Comparison of ENCODE assay signal across 9 mouse cellular contexts in genomic region chrX:8732907-8733306, GRCm38 (mm10). TPM values are rescaled to one million over a fixed set of nuclear protein-coding genes. Genes with fewer than 3 reads are reported as not detected.
DNase-seq lines count a peak whose midpoint lies in the region; ATAC-seq and TF ChIP-seq lines count a peak whose summit lies in the region.
"Had no signal": no experiment of that assay in that cellular context is flagged by ENCODE, and none has a peak within 500 bp of the region (broad histone marks: within the 10 kb centered on the region; RNA-seq: fewer than 3 reads in every experiment).

No protein-coding gene starts in this region.

- H3K27ac ChIP-seq in hindbrain, postnatal 0 days = no peak overlapping the region
- no peak overlapping the region for H3K27ac ChIP-seq in hindbrain, embryonic 13.5 days
- no peak overlapping the region for H3K27ac ChIP-seq in CH12.LX (ENCODE audit: insufficient read depth, low read depth)
- no peak overlapping the region for H3K27ac ChIP-seq in embryonic facial prominence, embryonic 10.5 days (replicated peaks)
- H3K27ac ChIP-seq in left cerebral cortex, adult 2 months = no peak overlapping the region
- H3K27ac ChIP-seq: limb, embryonic 13.5 days had no signal

- no peak for TF ChIP-seq POLR2A in CH12.LX (IDR thresholded peaks at IDR 0.05; ENCODE audit: low read depth, low read length)

- DNase-seq in hindbrain, postnatal 0 days (ENCODE audit: low spot score) = peak; percentile 39
- peak; percentile 72 for DNase-seq in CH12.LX (ENCODE audit: extremely low read depth)
- DNase-seq in WW6 (ENCODE audit: low read depth, low spot score) = peak; percentile 34
- peak; percentile 7 for DNase-seq in embryonic facial prominence, embryonic 10.5 days (ENCODE audit: low spot score)
- peak; percentile 21 to 23 for DNase-seq in left cerebral cortex, adult 2 months (ENCODE audit: extremely low spot score in 1 of 2, low spot score in 2 of 2)
- peak; percentile 5 for DNase-seq in thymus, postnatal 4 days
- no peak for DNase-seq in gastrocnemius, postnatal 36 days

- H3K4me3 ChIP-seq in hindbrain, postnatal 0 days (ENCODE audit: low read length) = no peak overlapping the region
- H3K4me3 ChIP-seq in hindbrain, embryonic 13.5 days = no peak overlapping the region
- H3K4me3 ChIP-seq in CH12.LX (replicated peaks in 1 of 3; ENCODE audit: low read depth in 2 of 3, low read length in 2 of 3, poor library complexity in 1 of 3) = no peak overlapping the region
- H3K4me3 ChIP-seq in embryonic facial prominence, embryonic 10.5 days = no peak overlapping the region
- H3K4me3 ChIP-seq in left cerebral cortex, adult 2 months = no peak overlapping the region
- H3K4me3 ChIP-seq: limb, embryonic 13.5 days had no signal

- peak; percentile 33 for TF ChIP-seq RAD21 in CH12.LX (IDR thresholded peaks at IDR 0.05; ENCODE audit: low read depth, low read length)

- no peaks in the 10 kb centered on the region for H3K27me3 ChIP-seq in hindbrain, postnatal 0 days (ENCODE audit: insufficient read depth, low read length)
- no peaks in the 10 kb centered on the region for H3K27me3 ChIP-seq in hindbrain, embryonic 13.5 days
- H3K27me3 ChIP-seq in CH12.LX (replicated peaks) = no peaks in the 10 kb centered on the region
- H3K27me3 ChIP-seq in embryonic facial prominence, embryonic 10.5 days (replicated peaks; ENCODE audit: low read depth, poor library complexity, severe bottlenecking) = no peaks in the 10 kb centered on the region
- H3K27me3 ChIP-seq: limb, embryonic 13.5 days had no signal

- H3K79me2 ChIP-seq in CH12.LX (replicated peaks; ENCODE audit: control insufficient read depth, extremely low read depth, insufficient read depth, poor library complexity, severe bottlenecking) = no peaks in the 10 kb centered on the region

- H3K9me3 ChIP-seq in hindbrain, postnatal 0 days (ENCODE audit: low read length) = no peaks in the 10 kb centered on the region
- no peaks in the 10 kb centered on the region; the same call in 1 of the 2 replicates for H3K9me3 ChIP-seq in hindbrain, embryonic 13.5 days
- H3K9me3 ChIP-seq in CH12.LX (replicated peaks; ENCODE audit: low read length) = no peaks in the 10 kb centered on the region
- peaks cover 16% of the 10 kb centered on the region; the same call in 1 of the 2 replicates for H3K9me3 ChIP-seq in embryonic facial prominence, embryonic 10.5 days

- TF ChIP-seq CTCF in hindbrain, postnatal 0 days (IDR thresholded peaks at IDR 0.05; ENCODE audit: low read depth) = peak; percentile 47
- TF ChIP-seq CTCF in CH12.LX (conservative IDR thresholded peaks at IDR 0.05 in 1 of 2, IDR thresholded peaks at IDR 0.05 in 1 of 2; ENCODE audit: low read depth in 2 of 2, low read length in 2 of 2) = peak; percentile 64 to 89
- TF ChIP-seq CTCF in left cerebral cortex, adult 2 months (IDR thresholded peaks at IDR 0.05) = peak; percentile 44

- TF ChIP-seq EP300 in CH12.LX (IDR thresholded peaks at IDR 0.05; ENCODE audit: low read length) = no peak

- 51% methylated on average over 5 of the region's 5 CpGs for WGBS in hindbrain, postnatal 0 days
- 46% methylated on average over 5 of the region's 5 CpGs for WGBS in hindbrain, embryonic 13.5 days
- WGBS in embryonic facial prominence, embryonic 10.5 days = 57% methylated on average over 5 of the region's 5 CpGs

- intact Hi-C loops in left cerebral cortex, adult 2 months (cut with DNase I) = loop anchor here (5.0 to 10.0 kb wide), 2 partner anchors 121 to 222 kb away; no protein-coding TSS in a partner anchor
- intact Hi-C loops in gastrocnemius, postnatal 36 days (cut with DNase I) = no loop called here

- H3K4me2 ChIP-seq in hindbrain, postnatal 0 days (ENCODE audit: low read depth, low read length) = no peak overlapping the region
- no peak overlapping the region for H3K4me2 ChIP-seq in hindbrain, embryonic 13.5 days
- H3K4me2 ChIP-seq in CH12.LX (ENCODE audit: insufficient read depth, low read depth, poor library complexity, severe bottlenecking) = no peak overlapping the region
- H3K4me2 ChIP-seq: limb, embryonic 13.5 days had no signal

- no peak overlapping the region for H3K9ac ChIP-seq in hindbrain, postnatal 0 days (replicated peaks; ENCODE audit: low read length)
- no peak overlapping the region for H3K9ac ChIP-seq in hindbrain, embryonic 13.5 days
- no peak overlapping the region for H3K9ac ChIP-seq in CH12.LX (ENCODE audit: insufficient read depth, low read depth)
- H3K9ac ChIP-seq: limb, embryonic 13.5 days had no signal

- no peak for ATAC-seq in hindbrain, postnatal 0 days
- no peak for ATAC-seq in hindbrain, embryonic 13.5 days (ENCODE audit: low FRiP score)

- no peaks in the 10 kb centered on the region for H3K36me3 ChIP-seq in hindbrain, postnatal 0 days (ENCODE audit: insufficient read depth, low read length)
- no peaks in the 10 kb centered on the region for H3K36me3 ChIP-seq in hindbrain, embryonic 13.5 days
- H3K36me3 ChIP-seq in CH12.LX (replicated peaks in 1 of 2; ENCODE audit: control insufficient read depth in 1 of 2, insufficient read depth in 1 of 2, low read length in 1 of 2) = no peaks in the 10 kb centered on the region
- no peaks in the 10 kb centered on the region for H3K36me3 ChIP-seq in embryonic facial prominence, embryonic 10.5 days (replicated peaks)
- H3K36me3 ChIP-seq: limb, embryonic 13.5 days had no signal

- in situ Hi-C loops in CH12.LX (cut with MboI; ENCODE audit: low pct_ligation_motif_present, low pct_unique_long_range_greater_than_20kb, low sequenced_read_pairs) = no loop called here

- dilution Hi-C loops in CH12.LX (cut with MboI; ENCODE audit: extremely low pct_ligation_motif_present, extremely low pct_unique_long_range_greater_than_20kb, low sequenced_read_pairs) = no loop called here

- no peaks in the 10 kb centered on the region for H3K4me1 ChIP-seq in hindbrain, postnatal 0 days (ENCODE audit: insufficient read depth, low read length)
- H3K4me1 ChIP-seq in hindbrain, embryonic 13.5 days (replicated peaks) = no peaks in the 10 kb centered on the region
- H3K4me1 ChIP-seq in CH12.LX (ENCODE audit: control insufficient read depth in 1 of 2, insufficient read depth in 2 of 2) = no peaks in the 10 kb centered on the region
- no peaks in the 10 kb centered on the region for H3K4me1 ChIP-seq in embryonic facial prominence, embryonic 10.5 days
- H3K4me1 ChIP-seq: limb, embryonic 13.5 days had no signal

TF ChIP-seq in CH12.LX, 34 proteins besides CTCF, POLR2A, EP300 and RAD21:
- no peak for TF ChIP-seq GABPA (IDR thresholded peaks at IDR 0.05; ENCODE audit: insufficient replicate concordance, low read depth, low read length)
- TF ChIP-seq SMC3 (IDR thresholded peaks at IDR 0.05; ENCODE audit: low read depth, low read length) = peak; percentile 12

RNA-seq across cellular contexts. Expression of gene Ssx9, which starts 15.3 kb away (rescaled TPM):
- total RNA-seq in hindbrain, postnatal 0 days (2014; rRNA removed) = not detected in 2 replicates
- not detected in 2 replicates for polyA plus RNA-seq in hindbrain, postnatal 0 days (2015; fragmentation: Nextera tagmentation; extraction: Ambion mirVana)
- not detected in 2 replicates for polyA plus RNA-seq in hindbrain, embryonic 13.5 days (2015; fragmentation: Nextera tagmentation; extraction: Ambion mirVana)
- total RNA-seq in CH12.LX (2012; rRNA removed) (not detected in 2 replicates), CH12.LX (2014; rRNA removed) (not detected in 2 replicates)
- not detected in 2 replicates for polyA plus RNA-seq in CH12.LX (2012; ENCODE audit: insufficient read length, low read depth)
- not detected in 2 replicates for polyA plus RNA-seq in embryonic facial prominence, embryonic 10.5 days (2016; fragmentation: Nextera tagmentation; extraction: Ambion mirVana)
- total RNA-seq in left cerebral cortex, adult 2 months (2021) = not detected
- not detected for total RNA-seq in gastrocnemius, postnatal 36 days (2021)
- polyA plus RNA-seq: limb, embryonic 13.5 days had no signal

RNA-seq across cellular contexts. Expression of gene Ssxb8, which starts 42.3 kb away (rescaled TPM):
- total RNA-seq in hindbrain, postnatal 0 days (2014; rRNA removed) = not detected in 2 replicates
- polyA plus RNA-seq in hindbrain, postnatal 0 days (2015; fragmentation: Nextera tagmentation; extraction: Ambion mirVana) = not detected in 2 replicates
- polyA plus RNA-seq in hindbrain, embryonic 13.5 days (2015; fragmentation: Nextera tagmentation; extraction: Ambion mirVana) = not detected in 2 replicates
- total RNA-seq in CH12.LX (2012; rRNA removed) (not detected in 2 replicates), CH12.LX (2014; rRNA removed) (not detected in 2 replicates)
- not detected in 2 replicates for polyA plus RNA-seq in CH12.LX (2012; ENCODE audit: insufficient read length, low read depth)
- not detected in 2 replicates for polyA plus RNA-seq in embryonic facial prominence, embryonic 10.5 days (2016; fragmentation: Nextera tagmentation; extraction: Ambion mirVana)
- total RNA-seq in left cerebral cortex, adult 2 months (2021) = not detected
- total RNA-seq in gastrocnemius, postnatal 36 days (2021) = not detected
- polyA plus RNA-seq: limb, embryonic 13.5 days had no signal

Comparison
In these comparisons a context has a peak if more than half of its experiments do, and no peak if none do; other contexts are left out.
1. DNase-seq: peak in hindbrain, postnatal 0 days (single experiment), CH12.LX (single experiment), WW6 (single experiment), embryonic facial prominence, embryonic 10.5 days (single experiment), left cerebral cortex, adult 2 months (2 of 2) and thymus, postnatal 4 days (single experiment); none in gastrocnemius, postnatal 36 days (0 of 2).
2. Peak in every context shown above with its lines, with median percentiles within 50 percentile points of each other: CTCF ChIP-seq.